In the genomic region with DNA sequence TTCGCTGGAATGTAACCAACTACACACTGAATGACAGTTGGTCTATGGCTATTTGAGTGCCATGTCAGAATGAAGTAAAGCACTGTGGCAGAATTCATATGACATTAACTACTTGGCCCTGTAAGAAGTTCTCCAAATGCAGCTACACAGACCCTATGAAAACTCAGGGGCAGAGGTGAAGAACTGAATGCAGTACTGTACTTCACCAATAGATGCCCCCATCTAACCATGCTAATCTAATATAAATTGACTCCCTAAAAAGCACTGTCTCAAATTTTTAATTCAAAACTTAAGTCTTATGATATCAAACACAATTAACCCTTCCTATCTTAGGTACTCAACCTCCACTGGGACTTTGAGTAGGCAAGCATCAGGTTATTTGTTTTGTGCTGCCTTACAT, we compare ENCODE assay signal across 8 mouse cellular contexts. TPM values are rescaled to one million over a fixed set of nuclear protein-coding genes. Genes with fewer than 3 reads are reported as not detected.
DNase-seq lines count a peak whose midpoint lies in the region; ATAC-seq and TF ChIP-seq lines count a peak whose summit lies in the region.

No protein-coding gene starts in this region.

- H3K4me2 ChIP-seq in forebrain, embryonic 14.5 days (ENCODE audit: low read length) = no peak overlapping the region
- no peak overlapping the region for H3K4me2 ChIP-seq in forebrain, embryonic 11.5 days (ENCODE audit: low read depth, low read length, severe bottlenecking)
- no peak overlapping the region for H3K4me2 ChIP-seq in liver, embryonic 11.5 days
- no peak overlapping the region for H3K4me2 ChIP-seq in hindbrain, postnatal 0 days (ENCODE audit: low read depth, low read length)

- H3K9ac ChIP-seq in forebrain, embryonic 14.5 days (ENCODE audit: low read length) = no peak overlapping the region
- no peak overlapping the region for H3K9ac ChIP-seq in forebrain, embryonic 11.5 days (ENCODE audit: low read length)
- H3K9ac ChIP-seq in liver, adult 2 months (ENCODE audit: low read depth, low read length) = no peak overlapping the region
- no peak overlapping the region for H3K9ac ChIP-seq in liver, embryonic 11.5 days (ENCODE audit: low read depth, low read length)
- H3K9ac ChIP-seq in hindbrain, postnatal 0 days (replicated peaks; ENCODE audit: low read length) = no peak overlapping the region

- 92% methylated on average over 1 of the region's 1 CpGs for WGBS in forebrain, embryonic 14.5 days
- 96% methylated on average over 1 of the region's 1 CpGs for WGBS in forebrain, embryonic 11.5 days
- 100% methylated on average over 1 of the region's 1 CpGs for WGBS in liver, adult 2 months
- WGBS in liver, embryonic 11.5 days = 98% methylated on average over 1 of the region's 1 CpGs
- 95% methylated on average over 1 of the region's 1 CpGs for WGBS in hindbrain, postnatal 0 days

- H3K36me3 ChIP-seq in forebrain, embryonic 14.5 days (ENCODE audit: control insufficient read depth, insufficient read depth, low read length) = no peaks in the 10 kb centered on the region
- H3K36me3 ChIP-seq in forebrain, embryonic 11.5 days (ENCODE audit: control insufficient read depth, insufficient read depth, low read length) = no peaks in the 10 kb centered on the region
- no peaks in the 10 kb centered on the region for H3K36me3 ChIP-seq in liver, adult 2 months (ENCODE audit: control insufficient read depth, insufficient read depth, low read length)
- no peaks in the 10 kb centered on the region; the same call in 1 of the 2 replicates for H3K36me3 ChIP-seq in liver, embryonic 11.5 days (ENCODE audit: control insufficient read depth, insufficient read depth, low read length)
- no peaks in the 10 kb centered on the region for H3K36me3 ChIP-seq in hindbrain, postnatal 0 days (ENCODE audit: insufficient read depth, low read length)

- ATAC-seq in forebrain, embryonic 14.5 days = peak; percentile 29; the same call in 1 of the 2 replicates
- ATAC-seq in forebrain, embryonic 11.5 days (replicated peaks; ENCODE audit: low FRiP score) = no peak
- ATAC-seq in liver, embryonic 11.5 days (replicated peaks; ENCODE audit: low FRiP score) = no peak; the same call in 1 of the 2 replicates
- peak; percentile 66; the same call in 1 of the 2 replicates for ATAC-seq in hindbrain, postnatal 0 days

- peak; percentile 59 for DNase-seq in forebrain, embryonic 14.5 days (ENCODE audit: low spot score)
- DNase-seq in forebrain, embryonic 11.5 days (ENCODE audit: low spot score) = no peak
- DNase-seq in liver, adult 2 months (ENCODE audit: extremely low read depth, low read depth, low spot score) = peak; percentile 30
- DNase-seq in liver, embryonic 11.5 days (ENCODE audit: low spot score) = no peak
- DNase-seq in adipocyte (ENCODE audit: low spot score) = peak; percentile 60
- peak; percentile 59 for DNase-seq in hindbrain, postnatal 0 days (ENCODE audit: low spot score)
- peak; percentile 64 for DNase-seq in thymus, postnatal 14 days
- DNase-seq in adrenal gland, adult 2 months = no peak

- no peak overlapping the region for H3K4me3 ChIP-seq in forebrain, embryonic 14.5 days (ENCODE audit: low read depth, low read length)
- no peak overlapping the region for H3K4me3 ChIP-seq in forebrain, embryonic 11.5 days (ENCODE audit: low read depth, low read length)
- H3K4me3 ChIP-seq in liver, adult 2 months (ENCODE audit: insufficient read depth, low read depth, low read length) = no peak overlapping the region
- no peak overlapping the region for H3K4me3 ChIP-seq in liver, embryonic 11.5 days (ENCODE audit: low read depth, low read length)
- H3K4me3 ChIP-seq in hindbrain, postnatal 0 days (ENCODE audit: low read length) = no peak overlapping the region

- TF ChIP-seq POLR2A in liver, adult 2 months (IDR thresholded peaks at IDR 0.05; ENCODE audit: extremely low read depth, insufficient read depth, low read length) = no peak

- H3K79me2 ChIP-seq in liver, adult 2 months (ENCODE audit: control insufficient read depth, insufficient read depth, low read length) = peaks cover 14% of the 10 kb centered on the region; the same call in 1 of the 2 replicates

- no peaks in the 10 kb centered on the region for H3K27me3 ChIP-seq in forebrain, embryonic 14.5 days (replicated peaks; ENCODE audit: control insufficient read depth, insufficient read depth, low read length)
- H3K27me3 ChIP-seq in forebrain, embryonic 11.5 days (ENCODE audit: control insufficient read depth, insufficient read depth, low read length) = no peaks in the 10 kb centered on the region
- H3K27me3 ChIP-seq in liver, adult 2 months (ENCODE audit: control insufficient read depth, insufficient read depth, low read length) = no peaks in the 10 kb centered on the region
- no peaks in the 10 kb centered on the region for H3K27me3 ChIP-seq in liver, embryonic 11.5 days (replicated peaks; ENCODE audit: control insufficient read depth, insufficient read depth, low read length)
- no peaks in the 10 kb centered on the region for H3K27me3 ChIP-seq in hindbrain, postnatal 0 days (ENCODE audit: insufficient read depth, low read length)

- H3K9me3 ChIP-seq in forebrain, embryonic 14.5 days (replicated peaks; ENCODE audit: control insufficient read depth, low read length) = no peaks in the 10 kb centered on the region
- H3K9me3 ChIP-seq in forebrain, embryonic 11.5 days (ENCODE audit: control insufficient read depth, low read length) = no peaks in the 10 kb centered on the region
- no peaks in the 10 kb centered on the region for H3K9me3 ChIP-seq in liver, embryonic 11.5 days (ENCODE audit: control insufficient read depth, low read length)
- no peaks in the 10 kb centered on the region for H3K9me3 ChIP-seq in hindbrain, postnatal 0 days (ENCODE audit: low read length)

- no peak overlapping the region for H3K27ac ChIP-seq in forebrain, embryonic 14.5 days (ENCODE audit: low read depth, low read length)
- H3K27ac ChIP-seq in forebrain, embryonic 11.5 days (ENCODE audit: low read depth, low read length) = no peak overlapping the region
- H3K27ac ChIP-seq in liver, adult 2 months (replicated peaks; ENCODE audit: insufficient read depth, low read depth, low read length) = no peak overlapping the region
- H3K27ac ChIP-seq in liver, embryonic 11.5 days (ENCODE audit: low read depth, low read length) = no peak overlapping the region
- no peak overlapping the region for H3K27ac ChIP-seq in hindbrain, postnatal 0 days

- TF ChIP-seq CTCF in liver, adult 2 months (IDR thresholded peaks at IDR 0.05; ENCODE audit: low read depth, low read length) = peak; percentile 31; the same call in 1 of the 2 replicates
- TF ChIP-seq CTCF in hindbrain, postnatal 0 days (IDR thresholded peaks at IDR 0.05; ENCODE audit: low read depth) = peak; percentile 80

- H3K4me1 ChIP-seq in forebrain, embryonic 14.5 days (ENCODE audit: control insufficient read depth, insufficient read depth, low read length) = no peaks in the 10 kb centered on the region
- H3K4me1 ChIP-seq in forebrain, embryonic 11.5 days (replicated peaks; ENCODE audit: control insufficient read depth, insufficient read depth, low read length) = no peaks in the 10 kb centered on the region
- H3K4me1 ChIP-seq in liver, adult 2 months (ENCODE audit: control insufficient read depth, insufficient read depth, low read length) = peaks cover 4% of the 10 kb centered on the region; the same call in 1 of the 2 replicates
- H3K4me1 ChIP-seq in liver, embryonic 11.5 days (replicated peaks; ENCODE audit: control insufficient read depth, insufficient read depth, low read length) = peaks cover 3% of the 10 kb centered on the region; the same call in 1 of the 2 replicates
- H3K4me1 ChIP-seq in hindbrain, postnatal 0 days (ENCODE audit: insufficient read depth, low read length) = no peaks in the 10 kb centered on the region

RNA-seq across cellular contexts. Expression of gene Tlk1, which starts 45.9 kb away (rescaled TPM):
- 23.5 TPM in 2 replicates for polyA plus RNA-seq in forebrain, embryonic 14.5 days (2014; fragmentation: Nextera tagmentation; extraction: Ambion mirVana)
- polyA plus RNA-seq in forebrain, embryonic 11.5 days (2014; fragmentation: Nextera tagmentation; extraction: Ambion mirVana) = 46.8 and 48.7 TPM in 2 replicates
- 21.4 and 22.6 TPM in 2 replicates for total RNA-seq in liver, adult 2 months (2014; rRNA removed)
- polyA plus RNA-seq in liver, adult 2 months (2012; rRNA removed) = 5.6 and 6.2 TPM in 2 replicates
- 52.2 and 54.7 TPM in 2 replicates for polyA plus RNA-seq in liver, embryonic 11.5 days (2014; fragmentation: Nextera tagmentation; extraction: Ambion mirVana)
- total RNA-seq in hindbrain, postnatal 0 days (2014; rRNA removed) = 17.3 and 22.8 TPM in 2 replicates
- 23.8 and 27.0 TPM in 2 replicates for polyA plus RNA-seq in hindbrain, postnatal 0 days (2015; fragmentation: Nextera tagmentation; extraction: Ambion mirVana)
- total RNA-seq in adrenal gland, adult 2 months (2021) = 10 to 100 TPM; 60.9 to 61.1 TPM
- 3.1 TPM in 2 replicates for polyA plus RNA-seq in adrenal gland, adult 2 months (2012; rRNA removed)

Comparison
In these comparisons a context has a peak if more than half of its experiments do, and no peak if none do; other contexts are left out.
1. ATAC-seq: peak in forebrain, embryonic 14.5 days (single experiment) and hindbrain, postnatal 0 days (single experiment); none in forebrain, embryonic 11.5 days (single experiment) and liver, embryonic 11.5 days (single experiment).
2. DNase-seq: peak in forebrain, embryonic 14.5 days (single experiment), liver, adult 2 months (single experiment), adipocyte (single experiment), hindbrain, postnatal 0 days (single experiment) and thymus, postnatal 14 days (single experiment); none in forebrain, embryonic 11.5 days (single experiment), liver, embryonic 11.5 days (single experiment) and adrenal gland, adult 2 months (single experiment).